Mouse (Mus musculus) embryonic facial prominence, embryonic 13.5 days (tissue): ENCODE measurements around the gene Rragd. TPM values are rescaled to one million over a fixed set of nuclear protein-coding genes. Genes with fewer than 3 reads are reported as not detected.
"Not testable (repeated sequence)": the region's sequence is repeated elsewhere in the genome, so short reads cannot be mapped to it uniquely, and the experiment has no call there.

ENCODE experiments used
- ATAC-seq: fragments of 200-750 bp; cut with Nextera tagmentation; 2 replicates; pipeline ENCODE4 v1.8.0; 2017; ENCODE audit warnings: low read depth; ENCODE audit not compliant: insufficient number of reproducible peaks, insufficient read depth, low FRiP score, low TSS enrichment
- H3K27ac ChIP-seq: fragments of 300-500 bp; sonication (generic); 2 replicates; pipeline ENCODE4 v1.5.1; 2015; ENCODE audit warnings: moderate library complexity, mild to moderate bottlenecking, inconsistent platforms
- H3K27me3 ChIP-seq: fragments of 300-500 bp; sonication (generic); 2 replicates; pipeline ENCODE4 v1.6.1; 2015; ENCODE audit warnings: mild to moderate bottlenecking, inconsistent platforms
- H3K36me3 ChIP-seq: fragments of 300-500 bp; sonication (generic); 2 replicates; pipeline ENCODE4 v1.6.1; 2015; ENCODE audit warnings: mild to moderate bottlenecking, inconsistent platforms
- H3K4me1 ChIP-seq: fragments of 300-500 bp; sonication (generic); 2 replicates; pipeline ENCODE4 v1.6.1; 2015; ENCODE audit warnings: inconsistent platforms
- H3K4me2 ChIP-seq: fragments of 300-500 bp; sonication (generic); 2 replicates; pipeline ENCODE4 v1.6.1; 2015; ENCODE audit warnings: moderate library complexity, mild to moderate bottlenecking, inconsistent platforms
- H3K4me3 ChIP-seq: fragments of 300-500 bp; sonication (generic); 2 replicates; pipeline ENCODE4 v1.5.1; 2015; ENCODE audit warnings: mild to moderate bottlenecking, inconsistent platforms
- H3K9ac ChIP-seq: fragments of 300-500 bp; sonication (generic); 2 replicates; pipeline ENCODE4 v1.6.1; 2015; ENCODE audit warnings: mild to moderate bottlenecking, inconsistent platforms
- H3K9me3 ChIP-seq: fragments of 300-500 bp; sonication (generic); 2 replicates; pipeline ENCODE4 v1.6.1; 2016; ENCODE audit warnings: inconsistent platforms
- WGBS: fragments of 180-500 bp; shearing (Covaris S2); methylation state at CpG from one replicate; pipeline ENCODE4 v1.1.7; 2015; ENCODE audit warnings: mixed read lengths; 5-methylcytosine and 5-hydroxymethylcytosine counted together
- polyA plus RNA-seq: library from polyadenylated mRNA; unstranded; fragments of >200 nt; fragmentation: Nextera tagmentation; extraction: Ambion mirVana; gene quantifications from 2 replicates; pipeline ENCODE4 v1.2.1, GENCODE M21; 2015

Rragd gene
- polyA plus RNA-seq, 1 experiment from 2014 or later, result 9.9 TPM

GRCm38 (mm10) chr4:32987006-32987405 lies 4.2 kb downstream of the Rragd start:
- Histone ChIP-seq H3K4me3 (no peak overlapping the region), H3K4me2 (no peak overlapping the region), H3K9me3 (no peaks in the 10 kb centered on the region), H3K4me1 (peaks cover 16% of the 10 kb centered on the region), H3K9ac (no peak overlapping the region), H3K36me3 (no peaks in the 10 kb centered on the region), H3K27me3 (peaks cover 7% of the 10 kb centered on the region), H3K27ac (no peak overlapping the region)
- 54% methylated on average over 3 of the region's 3 CpGs for WGBS
- no peak for ATAC-seq

GRCm38 (mm10) chr4:32989346-32989745 lies 6.5 kb downstream of the Rragd start:
- H3K9me3 ChIP-seq, result no peaks in the 10 kb centered on the region
- H3K4me3 ChIP-seq, result no peak overlapping the region
- no peak overlapping the region for H3K4me2 ChIP-seq
- no peak overlapping the region for H3K27ac ChIP-seq
- no peak overlapping the region for H3K9ac ChIP-seq
- H3K27me3 ChIP-seq, result no peaks in the 10 kb centered on the region
- H3K4me1 ChIP-seq, result peaks cover 10% of the 10 kb centered on the region; the same call in 1 of the 2 replicates
- ATAC-seq, result no peak
- H3K36me3 ChIP-seq, result no peaks in the 10 kb centered on the region
- WGBS, result 73% methylated on average over 2 of the region's 2 CpGs

GRCm38 (mm10) chr4:32994168-32994567 lies 11.3 kb downstream of the Rragd start:
- Histone ChIP-seq H3K4me2 (no peak overlapping the region), H3K27me3 (no peaks in the 10 kb centered on the region), H3K4me1 (no peaks in the 10 kb centered on the region), H3K27ac (no peak overlapping the region), H3K9ac (no peak overlapping the region), H3K4me3 (no peak overlapping the region), H3K36me3 (no peaks in the 10 kb centered on the region), H3K9me3 (no peaks in the 10 kb centered on the region)
- 78% methylated on average over 3 of the region's 3 CpGs for WGBS
- no peak for ATAC-seq

GRCm38 (mm10) chr4:32996083-32996482 lies 13.2 kb downstream of the Rragd start:
- 98% methylated on average over 5 of the region's 5 CpGs for WGBS
- no peaks in the 10 kb centered on the region for H3K9me3 ChIP-seq
- no peak for ATAC-seq
- no peak overlapping the region for H3K4me2 ChIP-seq
- no peak overlapping the region for H3K4me3 ChIP-seq
- H3K27me3 ChIP-seq, result no peaks in the 10 kb centered on the region
- no peak overlapping the region for H3K9ac ChIP-seq
- no peak overlapping the region for H3K27ac ChIP-seq
- H3K4me1 ChIP-seq, result no peaks in the 10 kb centered on the region
- no peaks in the 10 kb centered on the region for H3K36me3 ChIP-seq

- Histone ChIP-seq H3K9me3 (no peaks in the 10 kb centered on the region), H3K27me3 (no peaks in the 10 kb centered on the region), H3K4me1 (no peaks in the 10 kb centered on the region), H3K4me3 (no peak overlapping the region), H3K36me3 (no peaks in the 10 kb centered on the region), H3K9ac (no peak overlapping the region), H3K4me2 (no peak overlapping the region), H3K27ac (no peak overlapping the region)
- 84% methylated on average over 5 of the region's 5 CpGs for WGBS
- no peak for ATAC-seq
Measured at GRCm38 (mm10) chr4:32997571-32997970, 14.7 kb downstream of the Rragd start.

GRCm38 (mm10) chr4:32998996-32999395 lies 16.2 kb downstream of the Rragd start:
- no peaks in the 10 kb centered on the region for H3K27me3 ChIP-seq
- H3K27ac ChIP-seq, result no peak overlapping the region
- no peak overlapping the region for H3K4me3 ChIP-seq
- no peak overlapping the region for H3K4me2 ChIP-seq
- no peaks in the 10 kb centered on the region for H3K4me1 ChIP-seq
- 94% methylated on average over 8 of the region's 8 CpGs for WGBS
- H3K36me3 ChIP-seq, result no peaks in the 10 kb centered on the region
- H3K9me3 ChIP-seq, result no peaks in the 10 kb centered on the region
- H3K9ac ChIP-seq, result no peak overlapping the region
- ATAC-seq, result no peak

GRCm38 (mm10) chr4:33002081-33002480 lies 19.2 kb downstream of the Rragd start:
- H3K36me3 ChIP-seq, result no peaks in the 10 kb centered on the region
- H3K27ac ChIP-seq, result no peak overlapping the region
- no peak overlapping the region for H3K4me2 ChIP-seq
- no peaks in the 10 kb centered on the region for H3K27me3 ChIP-seq
- WGBS, result 77% methylated on average over 3 of the region's 3 CpGs
- ATAC-seq, result no peak
- no peaks in the 10 kb centered on the region for H3K4me1 ChIP-seq
- H3K9me3 ChIP-seq, result no peaks in the 10 kb centered on the region
- no peak overlapping the region for H3K9ac ChIP-seq
- no peak overlapping the region for H3K4me3 ChIP-seq

GRCm38 (mm10) chr4:33005595-33006470 lies 23.0 kb downstream of the Rragd start:
- H3K4me1 ChIP-seq, H3K4me3 ChIP-seq, ATAC-seq, H3K36me3 ChIP-seq, H3K4me2 ChIP-seq, H3K9ac ChIP-seq, H3K27ac ChIP-seq, H3K27me3 ChIP-seq, H3K9me3 ChIP-seq: not testable (repeated sequence)
- 89% methylated on average over 10 of the region's 10 CpGs for WGBS

- Histone ChIP-seq H3K9ac (no peak overlapping the region), H3K27ac (no peak overlapping the region), H3K4me2 (no peak overlapping the region), H3K27me3 (no peaks in the 10 kb centered on the region), H3K9me3 (no peaks in the 10 kb centered on the region; the same call in 1 of the 2 replicates), H3K36me3 (no peaks in the 10 kb centered on the region), H3K4me1 (no peaks in the 10 kb centered on the region), H3K4me3 (no peak overlapping the region)
- 96% methylated on average over 11 of the region's 11 CpGs for WGBS
- no peak for ATAC-seq
Measured at GRCm38 (mm10) chr4:33006844-33007243, 24.0 kb downstream of the Rragd start.

GRCm38 (mm10) chr4:33007443-33008217 lies 24.8 kb downstream of the Rragd start:
- no peak for ATAC-seq
- Histone ChIP-seq H3K9ac (no peak overlapping the region), H3K27me3 (no peaks in the 10 kb centered on the region), H3K4me1 (no peaks in the 10 kb centered on the region), H3K4me3 (no peak overlapping the region), H3K9me3 (no peaks in the 10 kb centered on the region; the same call in 1 of the 2 replicates), H3K27ac (no peak overlapping the region), H3K36me3 (no peaks in the 10 kb centered on the region), H3K4me2 (no peak overlapping the region)
- WGBS, result 86% methylated on average over 9 of the region's 9 CpGs

GRCm38 (mm10) chr4:33010078-33010477 lies 27.2 kb downstream of the Rragd start:
- H3K9ac ChIP-seq, result no peak overlapping the region
- no peak for ATAC-seq
- H3K4me2 ChIP-seq, result no peak overlapping the region
- no peaks in the 10 kb centered on the region; the same call in 1 of the 2 replicates for H3K9me3 ChIP-seq
- H3K4me3 ChIP-seq, result no peak overlapping the region
- no peaks in the 10 kb centered on the region for H3K27me3 ChIP-seq
- 92% methylated on average over 1 of the region's 1 CpGs for WGBS
- H3K36me3 ChIP-seq, result no peaks in the 10 kb centered on the region
- no peaks in the 10 kb centered on the region for H3K4me1 ChIP-seq
- H3K27ac ChIP-seq, result no peak overlapping the region

GRCm38 (mm10) chr4:33012484-33012883 lies 29.6 kb downstream of the Rragd start:
- Histone ChIP-seq H3K9ac (no peak overlapping the region), H3K27me3 (no peaks in the 10 kb centered on the region), H3K4me3 (no peak overlapping the region), H3K4me1 (no peaks in the 10 kb centered on the region), H3K27ac (no peak overlapping the region), H3K4me2 (no peak overlapping the region), H3K9me3 (no peaks in the 10 kb centered on the region; the same call in 1 of the 2 replicates), H3K36me3 (no peaks in the 10 kb centered on the region)
- no peak for ATAC-seq
- WGBS, result 80% methylated on average over 4 of the region's 4 CpGs
